Mouse (Mus musculus): ENCODE results near the gene Cyth1. TPM values are rescaled to one million over a fixed set of nuclear protein-coding genes. Genes with fewer than 3 reads are reported as not detected.

Gene Cyth1
- polyA plus RNA-seq (2015; fragmentation: Nextera tagmentation; extraction: Ambion mirVana): 13.7 and 15.5 TPM in 2 replicates

GRCm38 (mm10) chr11:118248150-118249011 lies at the start of gene Cyth1:
Gene Cyth1 (minus strand): TSS chr11:118248592.

GRCm38 (mm10) chr11:118289999-118290889 lies 41.9 kb upstream of the Cyth1 start, which contains the start of gene Usp36:
Gene Usp36 (minus strand): TSS chr11:118290244.

GRCm38 (mm10) chr11:118130534-118130933 lies 117.9 kb downstream of the Cyth1 start, which contains the start of gene Dnah17:
Gene Dnah17 (minus strand): TSS chr11:118130634.

Other genes with a start within 250 kb of the Cyth1 start
- gene Dnah17, start 118.0 kb downstream of the Cyth1 start, polyA plus RNA-seq (2015; fragmentation: Nextera tagmentation; extraction: Ambion mirVana): 0.04 and 0.05 TPM in 2 replicates
- gene Usp36, start 41.7 kb upstream of the Cyth1 start, polyA plus RNA-seq (2015; fragmentation: Nextera tagmentation; extraction: Ambion mirVana): 8.5 and 9.1 TPM in 2 replicates
- gene Cep295nl, start 93.9 kb upstream of the Cyth1 start, polyA plus RNA-seq (2015; fragmentation: Nextera tagmentation; extraction: Ambion mirVana): 0.46 and 0.48 TPM in 2 replicates
- 72.6 and 75.5 TPM in 2 replicates for gene Timp2, start 107.1 kb upstream of the Cyth1 start, polyA plus RNA-seq (2015; fragmentation: Nextera tagmentation; extraction: Ambion mirVana)
- gene Lgals3bp, start 153.5 kb upstream of the Cyth1 start, polyA plus RNA-seq (2015; fragmentation: Nextera tagmentation; extraction: Ambion mirVana): 29.7 and 36.1 TPM in 2 replicates
- gene Cant1, start 170.5 kb upstream of the Cyth1 start, polyA plus RNA-seq (2015; fragmentation: Nextera tagmentation; extraction: Ambion mirVana): 11.2 and 13.1 TPM in 2 replicates
- 7.6 and 10.2 TPM in 2 replicates for gene C1qtnf1, start 179.6 kb upstream of the Cyth1 start, polyA plus RNA-seq (2015; fragmentation: Nextera tagmentation; extraction: Ambion mirVana)
- gene Engase, start 228.2 kb upstream of the Cyth1 start, polyA plus RNA-seq (2015; fragmentation: Nextera tagmentation; extraction: Ambion mirVana): 4.2 and 5.3 TPM in 2 replicates